Mouse (Mus musculus) layer of hippocampus, adult 9-11 months (tissue): Measurements from ENCODE around the gene Ccdc85b.
A peak's percentile ranks its signal among the peaks of the same experiment; 100 is the strongest.

Source experiments
- DNase-seq: peaks from one replicate; pipeline ENCODE4 v3.0.0; 2022

The Ccdc85b gene

GRCm38 (mm10) chr19:5455037-5455436 lies 2.7 kb downstream of the Ccdc85b start:
- no peak for DNase-seq

GRCm38 (mm10) chr19:5451766-5452165 lies 5.9 kb downstream of the Ccdc85b start:
- no peak for DNase-seq

- no peak for DNase-seq
Observed at GRCm38 (mm10) chr19:5449673-5450072, 8.0 kb downstream of the Ccdc85b start.

- DNase-seq = no peak
Observed at GRCm38 (mm10) chr19:5448354-5449150, 9.1 kb downstream of the Ccdc85b start.

GRCm38 (mm10) chr19:5447515-5448353 lies 10.0 kb downstream of the Ccdc85b start, which contains the start of gene Fosl1:
Gene Fosl1 (plus strand): TSS chr19:5447547.
- no peak for DNase-seq

- DNase-seq = no peak
Observed at GRCm38 (mm10) chr19:5445747-5446146, 11.9 kb downstream of the Ccdc85b start.

GRCm38 (mm10) chr19:5444954-5445353 lies 12.7 kb downstream of the Ccdc85b start:
- DNase-seq = no peak

- DNase-seq = no peak
Observed at GRCm38 (mm10) chr19:5444371-5444908, 13.3 kb downstream of the Ccdc85b start.

- DNase-seq = no peak
Observed at GRCm38 (mm10) chr19:5433951-5434350, 23.7 kb downstream of the Ccdc85b start.

GRCm38 (mm10) chr19:5432992-5433852 lies 24.5 kb downstream of the Ccdc85b start:
- no peak for DNase-seq

GRCm38 (mm10) chr19:5431911-5432464 lies 25.7 kb downstream of the Ccdc85b start:
- DNase-seq = no peak

- no peak for DNase-seq
Observed at GRCm38 (mm10) chr19:5430408-5430807, 27.3 kb downstream of the Ccdc85b start.

GRCm38 (mm10) chr19:5429806-5430205 lies 27.9 kb downstream of the Ccdc85b start:
- no peak for DNase-seq

- no peak for DNase-seq
Observed at GRCm38 (mm10) chr19:5429219-5429618, 28.5 kb downstream of the Ccdc85b start.

- no peak for DNase-seq
Observed at GRCm38 (mm10) chr19:5428083-5428482, 29.6 kb downstream of the Ccdc85b start.

GRCm38 (mm10) chr19:5426640-5427290 lies 30.9 kb downstream of the Ccdc85b start:
- DNase-seq = no peak

- peak; percentile 35 for DNase-seq
Observed at GRCm38 (mm10) chr19:5425906-5426565, 31.7 kb downstream of the Ccdc85b start.

- peak; percentile 95 for DNase-seq
Observed at GRCm38 (mm10) chr19:5424782-5425741, 32.6 kb downstream of the Ccdc85b start, which contains the start of the genes Drap1 and AI837181. Gene Drap1 (minus strand): TSS chr19:5424979. Gene AI837181 (plus strand): TSS chr19:5425144.

- DNase-seq = no peak
Observed at GRCm38 (mm10) chr19:5424092-5424781, 33.5 kb downstream of the Ccdc85b start.
